Mouse (Mus musculus): Measurements from ENCODE around the gene Gucy2d. TPM values are rescaled to one million over a fixed set of nuclear protein-coding genes. Genes with fewer than 3 reads are reported as not detected.

The Gucy2d gene
- not detected for total RNA-seq (2021)
- long read RNA-seq, experiment 1: 0 reads
- long read RNA-seq, experiment 2: 0 reads

- DNase-seq: peak; percentile 35 to 54
Measured at GRCm38 (mm10) chr7:98439956-98440466, at the start of gene Gucy2d. Gene Gucy2d (plus strand): TSS chr7:98440416.

DNA sequence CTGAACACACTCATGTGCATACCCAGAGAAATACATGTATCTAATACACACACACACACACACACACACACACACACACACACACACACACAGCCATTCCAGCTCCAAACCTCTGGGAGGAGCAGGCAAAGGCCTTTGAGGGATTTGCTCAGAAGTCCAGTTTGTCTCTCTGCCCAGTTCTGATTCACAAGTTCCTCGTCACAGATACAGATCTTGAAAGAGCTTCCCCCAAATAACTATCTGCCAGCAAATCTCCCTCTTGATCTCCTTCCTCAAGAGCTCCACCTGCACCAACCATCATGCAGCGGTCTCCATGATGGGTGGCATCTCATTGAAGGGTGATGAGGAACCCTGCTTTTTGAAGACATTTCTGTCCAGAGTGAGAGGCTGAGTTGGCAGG is 49.7 kb upstream of the Gucy2d start:
- peak; percentile 44 to 56 for DNase-seq

GRCm38 (mm10) chr7:98391351-98391936 is 48.8 kb upstream of the Gucy2d start:
- DNase-seq: peak in 1 of 2 experiments; percentile 41

- DNase-seq: peak; percentile 84
Measured at GRCm38 (mm10) chr7:98392466-98393201, 47.6 kb upstream of the Gucy2d start.

DNA sequence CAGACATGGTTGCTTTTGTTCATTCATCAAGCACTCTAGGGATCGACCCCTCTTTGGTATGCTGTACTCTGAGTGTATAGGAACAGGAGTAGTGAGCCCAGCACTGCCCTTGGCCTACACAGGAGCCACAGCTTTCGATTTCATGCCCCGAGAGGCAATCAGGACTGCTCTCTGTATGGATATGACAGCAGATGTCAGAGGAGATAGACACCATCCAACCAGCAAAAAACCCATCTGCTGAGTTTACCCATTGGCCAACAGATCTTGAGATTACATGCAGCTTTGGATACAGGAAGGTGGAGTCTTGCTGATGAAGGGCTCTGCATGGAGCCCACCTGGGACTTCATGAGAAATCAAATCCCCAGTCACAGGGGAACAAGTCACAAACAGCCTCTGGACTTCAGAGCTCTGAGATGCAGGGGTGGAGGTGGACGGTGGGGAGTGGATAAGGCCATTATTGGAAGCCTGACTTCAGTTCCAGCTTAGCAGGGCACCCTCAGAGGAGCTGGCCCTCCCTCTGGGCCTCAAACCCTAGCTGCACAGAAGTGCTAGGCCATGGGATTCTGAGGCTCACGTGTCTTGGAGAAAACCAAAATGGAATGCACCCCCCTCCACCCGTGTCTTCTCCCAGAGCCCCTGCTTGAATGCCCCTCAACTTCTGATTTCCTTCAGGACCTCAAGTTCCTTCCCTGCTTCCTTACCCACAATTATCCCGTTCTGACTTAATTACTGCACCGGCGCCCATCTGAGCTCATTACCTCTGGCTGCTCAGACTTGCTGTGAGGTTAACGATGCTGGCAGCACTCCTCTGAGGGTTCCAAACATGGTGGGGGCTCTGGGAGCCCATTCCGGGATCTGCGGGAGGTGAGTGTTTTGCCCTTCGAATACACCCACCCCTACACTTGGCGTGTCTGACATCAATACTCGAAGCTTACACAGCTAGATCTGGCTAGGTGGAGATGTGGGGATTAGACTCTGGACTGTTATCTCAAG is 37.3 kb upstream of the Gucy2d start:
- no peak for DNase-seq

- DNase-seq: no peak
Measured at GRCm38 (mm10) chr7:98403996-98404395, 36.2 kb upstream of the Gucy2d start.

- DNase-seq: no peak
Measured at GRCm38 (mm10) chr7:98407615-98408014, 32.6 kb upstream of the Gucy2d start.

DNA sequence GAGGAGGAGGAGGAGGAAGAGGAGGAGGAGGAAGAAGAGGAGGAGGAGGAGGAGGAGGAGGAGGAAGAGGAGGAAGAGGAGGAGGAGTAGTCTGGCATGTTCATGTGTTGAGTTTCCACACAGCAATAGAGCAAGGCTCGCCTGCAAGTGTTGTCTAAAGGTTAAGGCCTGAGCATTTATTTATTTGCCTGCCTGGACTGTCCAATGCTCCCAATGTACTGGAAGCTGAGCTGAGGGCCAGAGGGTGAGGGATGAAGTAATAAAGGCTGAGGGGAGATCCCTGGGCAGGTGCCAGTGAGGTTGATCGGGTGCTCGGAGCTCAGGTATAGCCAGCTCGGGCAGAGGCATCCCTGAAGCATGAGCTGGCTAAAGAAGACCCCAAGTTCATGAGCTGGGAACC is 27.1 kb upstream of the Gucy2d start:
- DNase-seq: no peak

- peak; percentile 37 to 42 for DNase-seq
Measured at GRCm38 (mm10) chr7:98415550-98415949, 24.7 kb upstream of the Gucy2d start.

DNA sequence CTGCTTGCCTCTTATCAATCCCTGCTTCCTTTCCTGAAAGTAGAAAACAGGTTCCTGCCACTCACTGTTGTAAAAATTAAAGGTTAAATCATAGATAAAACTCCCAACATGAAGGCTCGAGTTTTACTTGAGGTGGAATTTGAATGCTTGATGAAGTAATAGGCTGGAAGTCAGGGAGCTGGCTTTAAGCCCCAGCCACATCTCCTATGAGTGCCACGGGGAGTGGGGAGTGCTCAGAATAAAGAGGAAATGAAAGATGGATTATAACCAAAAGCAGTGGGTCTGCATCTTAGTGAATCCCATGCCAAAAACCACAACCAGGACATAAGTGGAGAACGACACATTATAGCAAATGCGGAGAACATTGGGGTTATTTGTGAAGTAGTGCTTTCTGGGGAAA is 24.2 kb upstream of the Gucy2d start:
- no peak for DNase-seq

DNA sequence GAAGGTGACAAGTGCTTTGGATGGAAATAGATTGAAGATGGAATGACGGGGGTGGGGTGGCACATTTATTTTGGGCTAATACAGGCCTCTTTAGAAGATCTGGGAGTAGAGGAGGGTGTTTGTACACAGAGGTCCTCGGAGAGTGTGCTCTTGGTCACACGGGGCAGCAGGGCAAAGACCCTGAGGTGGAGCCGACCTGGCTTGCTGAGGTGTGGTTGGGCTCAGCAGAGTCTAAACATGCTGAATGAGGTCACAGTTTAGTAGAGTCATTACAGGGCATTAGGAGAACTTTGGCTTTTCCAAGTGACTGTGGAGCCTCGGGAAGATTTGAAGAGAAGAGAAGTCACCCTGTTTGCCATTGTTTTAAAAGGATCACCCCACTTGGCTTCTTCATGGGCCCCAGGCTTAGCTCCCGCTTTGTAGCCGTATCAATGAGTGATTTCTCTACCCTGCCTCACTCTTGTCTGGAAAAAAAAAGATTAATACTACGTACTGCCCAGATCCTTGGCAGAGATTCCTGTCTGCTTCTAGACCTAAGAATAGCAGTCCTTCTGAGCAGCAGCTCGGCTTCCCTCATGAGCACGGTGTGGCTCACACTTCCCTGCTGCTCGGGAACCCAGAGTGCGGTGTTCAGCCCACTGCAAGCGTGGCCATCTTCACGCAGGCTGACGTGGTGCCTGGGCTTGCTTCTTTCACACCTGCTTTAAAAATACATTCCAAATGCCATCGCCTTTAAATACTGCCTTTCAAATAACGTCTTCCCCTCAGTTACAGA is 22.0 kb upstream of the Gucy2d start:
- peak in 1 of 2 experiments; percentile 26 for DNase-seq

DNA sequence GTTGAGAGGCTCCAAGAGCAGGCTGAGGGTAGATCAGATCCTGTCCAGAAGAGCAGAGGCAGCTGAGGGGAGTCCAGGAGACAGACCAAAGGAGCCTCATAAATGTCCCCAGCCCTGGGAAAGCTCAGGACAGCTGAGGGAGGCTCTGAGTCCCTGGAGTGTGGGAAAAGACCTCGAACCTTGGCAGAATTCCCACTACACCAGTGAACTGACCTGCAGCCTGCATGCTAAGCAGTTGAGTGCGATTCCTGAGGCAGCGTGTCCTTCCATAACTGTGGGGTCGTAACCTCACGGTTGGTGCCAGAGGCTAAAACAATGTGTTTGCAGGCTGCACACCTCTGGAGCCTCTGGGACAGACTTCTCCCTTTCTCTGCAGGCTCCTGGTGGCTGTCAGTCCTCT is 20.9 kb upstream of the Gucy2d start:
- peak; percentile 11 to 50 for DNase-seq

DNA sequence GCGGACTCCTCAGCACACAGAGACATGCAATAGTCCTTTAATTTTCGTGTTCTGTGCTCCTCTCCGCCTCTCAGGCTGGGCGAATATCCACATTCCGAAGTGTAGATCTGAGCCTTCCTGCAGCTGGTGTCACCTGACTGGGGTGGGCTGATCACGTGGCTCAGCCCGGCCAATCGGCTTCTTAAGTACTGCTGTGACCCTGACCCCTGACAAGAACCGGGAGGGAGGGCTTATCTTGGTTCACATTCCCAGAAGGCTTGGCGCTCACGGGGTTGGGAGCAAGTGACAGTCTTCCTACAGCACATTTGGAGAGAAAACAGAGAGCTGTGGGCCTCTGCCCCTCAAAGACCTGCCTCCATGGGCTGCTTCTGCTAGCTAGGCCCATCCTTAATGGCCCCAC is 16.7 kb upstream of the Gucy2d start:
- DNase-seq: no peak

- no peak for DNase-seq
Measured at GRCm38 (mm10) chr7:98424396-98424795, 15.8 kb upstream of the Gucy2d start.

DNA sequence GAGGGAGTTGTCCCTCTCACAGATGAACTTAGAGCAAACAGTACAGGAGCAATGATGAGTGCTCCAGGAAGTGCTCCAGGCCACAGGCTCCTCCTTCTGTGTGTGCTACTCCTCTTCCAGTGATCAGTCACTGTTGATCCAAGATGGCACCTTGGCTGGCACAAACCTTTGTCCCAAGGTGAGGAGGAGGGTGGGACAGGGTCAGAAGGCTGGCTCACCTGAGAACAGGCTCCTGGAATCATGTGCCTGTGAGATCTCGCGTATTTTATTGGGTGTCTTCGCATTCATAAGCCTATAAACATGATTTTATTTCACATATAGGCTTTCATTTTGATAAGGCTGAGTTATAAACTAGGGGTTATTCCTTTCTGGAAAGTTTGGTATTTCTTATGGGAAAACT is 14.7 kb upstream of the Gucy2d start:
- DNase-seq: no peak

DNA sequence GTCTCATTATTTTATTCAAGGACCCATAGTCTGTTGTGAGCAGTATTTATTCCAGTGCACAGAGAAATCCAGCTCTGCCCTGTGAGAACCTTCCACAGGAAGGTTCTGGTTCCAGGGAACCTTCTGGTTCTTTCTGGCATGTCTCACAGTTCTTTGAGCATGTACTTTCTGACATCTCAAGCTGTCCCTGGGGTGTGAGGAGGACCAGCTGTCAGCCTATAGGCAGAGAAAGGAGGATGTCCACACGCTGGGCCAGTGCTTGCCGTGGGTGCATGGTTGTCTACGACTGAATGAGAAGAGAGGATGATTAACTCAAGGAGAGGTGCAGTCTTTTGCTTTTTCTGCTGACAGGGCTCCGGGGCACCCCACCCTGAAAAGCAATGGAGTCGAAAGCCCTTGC is 13.6 kb upstream of the Gucy2d start:
- DNase-seq: no peak

- DNase-seq: no peak
Measured at GRCm38 (mm10) chr7:98427115-98427835, 12.9 kb upstream of the Gucy2d start.

GRCm38 (mm10) chr7:98429579-98429978 is 10.6 kb upstream of the Gucy2d start:
- no peak for DNase-seq

DNA sequence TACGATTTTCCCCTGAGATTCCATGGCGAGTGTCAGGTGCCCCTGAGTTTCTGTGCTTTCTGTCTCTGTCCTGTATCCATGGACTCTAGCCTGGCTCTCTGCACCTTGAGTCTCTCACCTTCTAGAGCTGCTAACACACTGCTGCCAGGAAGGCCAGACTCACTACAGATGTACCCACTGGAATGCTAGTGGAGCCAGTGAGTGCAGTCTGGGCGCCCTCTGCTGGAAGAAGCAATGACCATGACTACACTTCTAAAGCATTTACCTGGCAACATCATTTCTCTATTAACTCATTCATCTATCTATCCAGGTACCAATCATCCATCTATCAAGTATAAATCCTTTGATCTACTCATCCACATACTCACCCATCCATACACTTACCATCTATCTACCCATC is 9.4 kb upstream of the Gucy2d start:
- DNase-seq: peak; percentile 75 to 81

- peak; percentile 40 to 60 for DNase-seq
Measured at GRCm38 (mm10) chr7:98437629-98438028, 2.6 kb upstream of the Gucy2d start.

- no peak for DNase-seq
Measured at GRCm38 (mm10) chr7:98446873-98447272, 6.7 kb downstream of the Gucy2d start.

Data from adrenal gland, postnatal 36 days (tissue).